Mouse (Mus musculus) gastrocnemius, postnatal 10 days (tissue): ENCODE data around the gene Cdk18. TPM values are rescaled to one million over a fixed set of nuclear protein-coding genes. Genes with fewer than 3 reads are reported as not detected.
A peak's percentile ranks its signal among the peaks of the same experiment; 100 is the strongest.

Experiments used
- DNase-seq: peaks from one replicate; pipeline ENCODE4 v3.0.0; 2021; ENCODE audit warnings: mixed read lengths
- total RNA-seq, 2 experiments: library from RNA; stranded (reverse); gene quantifications; 2 replicates each; pipeline ENCODE4 v1.2.3; 2021

Cdk18 gene
- total RNA-seq, 2 experiments from 2014 or later = 1.2 to 2.3 TPM

GRCm38 (mm10) chr1:132150171-132150570, 10.7 kb upstream of the Cdk18 start:
- no peak for DNase-seq

DNA sequence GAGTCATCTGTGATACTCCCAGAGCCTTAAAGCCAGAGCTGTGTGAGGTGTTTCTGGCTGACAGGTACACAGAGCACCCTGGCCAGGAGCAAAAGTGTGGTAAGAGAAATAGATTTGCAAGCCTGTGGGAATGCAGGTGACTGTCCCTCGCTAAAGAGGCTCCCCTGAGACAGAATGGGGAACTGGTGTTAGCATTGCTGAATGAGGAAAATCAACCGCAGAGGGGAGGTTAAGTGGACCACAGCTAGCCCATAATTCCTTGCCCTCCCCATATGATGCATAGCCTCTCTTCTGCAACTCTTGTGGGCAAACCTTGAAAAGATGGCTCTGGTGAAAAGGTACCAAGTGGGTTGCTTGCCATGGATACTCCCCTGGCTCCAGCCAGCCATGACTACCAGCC, 9.9 kb upstream of the Cdk18 start:
- DNase-seq = no peak

GRCm38 (mm10) chr1:132145973-132146685, 6.6 kb upstream of the Cdk18 start:
- DNase-seq = no peak

- no peak for DNase-seq
These were observed 5.4 kb upstream of the Cdk18 start for GRCm38 (mm10) chr1:132144837-132145236.

DNA sequence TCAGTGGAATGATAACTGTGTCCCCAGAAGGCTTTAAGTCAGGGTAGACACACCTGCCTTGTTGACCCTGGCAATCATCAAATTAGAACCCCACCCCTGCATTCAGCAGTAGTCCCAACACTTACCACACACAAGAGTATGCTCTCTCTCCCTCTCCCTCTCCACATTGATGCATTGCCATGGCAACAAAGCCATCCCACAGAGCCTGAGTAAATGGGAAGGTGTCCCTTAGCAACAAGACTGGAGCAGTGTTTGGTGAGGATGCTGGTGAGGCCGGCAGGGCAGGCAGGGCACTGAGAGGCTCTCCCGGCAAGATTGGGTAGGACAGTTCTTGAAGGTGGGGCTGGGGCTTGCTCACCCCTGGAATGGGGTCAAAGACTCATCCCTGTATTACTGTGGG, 4.7 kb upstream of the Cdk18 start:
- DNase-seq = no peak

DNA sequence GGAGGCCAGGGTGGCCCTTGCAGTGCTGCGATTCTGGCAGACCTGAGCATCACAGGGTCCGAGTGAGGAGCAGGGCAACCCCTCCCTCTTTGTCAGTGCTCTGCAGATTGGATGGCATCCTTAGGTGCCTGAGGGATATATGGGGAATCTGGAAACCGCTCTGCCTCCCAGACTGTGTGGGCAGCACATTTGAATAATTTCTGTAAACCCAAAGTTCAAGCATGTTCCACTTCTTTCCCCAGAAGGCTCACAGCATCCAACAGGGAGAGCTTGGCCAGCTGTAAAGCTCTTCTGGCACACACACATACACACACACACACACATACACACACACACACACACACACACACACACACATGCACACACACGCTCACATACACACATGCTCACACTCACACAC, 4.2 kb upstream of the Cdk18 start:
- DNase-seq = no peak

DNA sequence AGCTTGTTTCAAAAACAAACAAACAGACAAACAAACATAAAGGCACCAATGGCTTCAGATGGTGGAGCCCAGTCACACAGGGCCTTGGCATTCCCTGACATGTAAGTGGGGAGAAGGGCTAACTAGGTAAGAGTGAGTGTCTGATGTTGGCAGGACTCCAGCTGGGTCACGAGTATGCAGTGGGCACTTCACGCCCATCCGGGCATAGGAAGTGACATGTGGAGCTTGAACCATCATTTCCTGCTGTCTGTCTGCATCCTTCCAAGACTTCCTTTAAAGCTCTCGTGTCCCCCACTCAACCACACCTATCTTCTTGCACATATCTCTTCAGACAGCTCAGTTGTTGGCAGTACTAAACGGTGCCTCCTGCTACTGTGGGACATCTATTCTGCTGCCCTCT, 3.6 kb upstream of the Cdk18 start:
- DNase-seq = no peak

DNA sequence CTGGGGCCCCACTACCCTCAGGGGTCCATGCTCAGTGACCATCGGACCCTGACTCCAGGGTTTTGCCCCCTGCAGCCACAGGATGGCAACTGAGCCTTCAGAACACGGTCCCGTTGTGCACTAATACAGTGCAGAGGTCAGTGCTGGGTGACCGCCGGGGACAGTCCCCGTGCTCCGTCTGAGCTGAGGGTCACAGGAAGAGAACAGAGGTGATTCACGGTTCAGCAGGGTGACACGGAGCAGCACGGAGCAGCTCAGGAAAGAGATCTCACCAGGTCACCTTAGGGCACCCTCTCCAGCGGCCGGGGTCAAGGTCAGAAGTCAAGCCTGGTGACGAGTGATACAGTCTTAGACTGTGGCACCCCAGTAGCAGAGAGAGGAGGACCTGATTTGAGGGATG, 2.3 kb upstream of the Cdk18 start:
- no peak for DNase-seq

DNA sequence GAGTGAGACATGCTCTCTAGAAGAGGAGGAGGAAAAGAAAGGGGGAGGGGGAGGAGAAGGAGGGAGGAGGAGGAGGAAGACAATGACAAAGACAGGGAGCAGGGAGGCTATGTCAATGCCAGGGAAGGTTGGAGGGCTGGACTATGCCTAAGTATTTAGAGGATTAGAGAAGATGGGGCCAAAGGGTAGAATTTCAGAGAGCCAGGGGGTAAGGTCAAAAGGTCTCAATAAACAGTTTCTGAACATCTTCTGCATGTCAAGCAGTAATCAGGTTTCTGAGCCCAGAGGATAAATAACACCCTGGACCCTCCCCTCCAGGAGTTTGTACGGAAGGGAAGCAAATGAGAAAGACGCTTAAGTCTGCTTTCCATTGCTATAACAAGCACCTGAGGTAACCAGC, 1.7 kb upstream of the Cdk18 start:
- no peak for DNase-seq

DNA sequence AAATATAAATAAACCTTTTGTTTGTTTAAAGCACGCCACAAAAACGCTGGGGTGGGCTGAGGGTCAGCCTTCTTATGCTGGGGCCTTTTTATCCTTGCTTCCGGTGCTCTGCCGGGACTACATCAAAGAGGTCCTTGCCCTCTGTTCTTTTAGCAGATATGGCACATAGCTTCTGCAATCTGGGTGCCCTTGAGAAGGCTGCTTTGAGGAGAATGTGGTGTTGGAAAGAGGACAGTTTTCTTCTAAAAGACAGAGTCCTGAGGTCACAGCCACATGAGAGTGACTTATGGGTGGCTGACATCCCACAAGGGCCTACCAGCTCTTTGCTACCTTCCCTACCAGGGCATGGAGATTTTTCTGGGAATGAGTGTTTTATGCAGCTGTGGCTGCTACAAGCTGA, 1.1 kb upstream of the Cdk18 start:
- no peak for DNase-seq

DNA sequence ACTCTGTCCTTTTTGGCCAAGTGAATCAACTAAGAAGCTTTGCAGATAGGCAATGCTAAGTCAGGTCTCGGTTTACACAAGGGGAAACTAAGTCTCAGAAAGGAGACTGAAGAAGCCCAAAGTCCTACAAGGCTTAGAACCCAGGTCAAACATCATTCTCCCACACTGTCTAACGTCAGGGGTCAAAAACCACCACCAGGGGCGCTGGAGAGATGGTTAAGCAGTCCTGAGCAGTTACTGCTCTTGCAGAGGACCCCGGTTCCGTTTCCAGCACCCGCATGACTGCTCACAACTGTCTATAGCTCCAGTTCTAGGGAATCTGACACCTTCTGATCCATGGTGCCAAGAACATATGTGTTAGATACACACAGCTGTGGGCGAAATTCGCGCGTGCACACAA, 687 bp upstream of the Cdk18 start:
- DNase-seq = peak; percentile 61

- DNase-seq = no peak
These were observed 688 bp downstream of the Cdk18 start for GRCm38 (mm10) chr1:132138576-132139415.

DNA sequence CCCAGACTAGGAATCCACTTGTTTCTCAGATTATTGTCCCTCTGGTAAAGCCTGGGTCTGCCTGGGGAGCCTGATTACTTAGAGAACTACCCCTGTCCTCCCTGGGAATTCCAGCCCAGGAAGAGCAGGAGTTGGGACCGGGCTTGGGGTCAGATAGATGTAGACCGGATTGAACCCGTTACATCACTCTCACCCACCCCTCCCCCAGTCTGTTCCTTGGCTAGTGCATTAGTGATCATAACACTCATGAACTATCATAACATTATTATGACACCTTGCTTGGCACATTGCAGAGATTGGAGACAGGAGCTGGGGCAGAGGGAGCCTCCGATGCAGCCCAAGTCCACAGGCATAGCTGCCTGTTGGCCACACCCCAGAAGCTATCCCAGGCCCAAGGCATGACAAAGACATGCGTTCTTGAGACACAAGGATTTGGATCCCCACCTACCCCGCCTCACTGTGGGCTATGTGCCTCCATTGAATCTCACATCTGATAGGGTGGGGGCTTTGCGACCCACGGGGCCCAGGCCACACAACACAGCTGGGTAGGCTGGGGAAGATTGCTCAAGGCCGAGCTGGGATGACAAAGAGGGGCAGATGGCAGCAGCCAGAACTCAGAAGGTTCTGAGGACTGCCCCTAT, 1.4 kb downstream of the Cdk18 start:
- no peak for DNase-seq

DNA sequence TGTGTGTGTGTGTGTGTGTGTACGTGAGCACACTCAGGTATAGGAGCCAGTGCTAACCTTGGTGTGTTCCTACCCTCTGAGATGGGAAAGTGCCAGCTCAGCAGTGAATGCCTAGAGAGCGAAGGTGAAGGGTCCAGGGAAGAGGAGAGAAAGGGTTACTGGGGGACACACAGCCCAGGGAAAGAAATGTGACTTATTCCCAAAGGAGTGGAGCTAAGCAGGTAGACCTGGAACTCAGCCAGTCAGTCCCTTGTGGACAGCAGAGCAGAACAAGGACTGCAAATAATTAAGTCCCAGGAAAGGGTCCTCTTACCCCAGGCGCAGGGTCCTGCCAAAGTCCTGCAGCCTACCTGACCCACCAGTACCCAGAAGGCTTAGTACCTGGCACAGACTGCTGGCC, 2.6 kb downstream of the Cdk18 start:
- no peak for DNase-seq

- DNase-seq = no peak
These were observed 3.9 kb downstream of the Cdk18 start for GRCm38 (mm10) chr1:132135631-132136030.

DNA sequence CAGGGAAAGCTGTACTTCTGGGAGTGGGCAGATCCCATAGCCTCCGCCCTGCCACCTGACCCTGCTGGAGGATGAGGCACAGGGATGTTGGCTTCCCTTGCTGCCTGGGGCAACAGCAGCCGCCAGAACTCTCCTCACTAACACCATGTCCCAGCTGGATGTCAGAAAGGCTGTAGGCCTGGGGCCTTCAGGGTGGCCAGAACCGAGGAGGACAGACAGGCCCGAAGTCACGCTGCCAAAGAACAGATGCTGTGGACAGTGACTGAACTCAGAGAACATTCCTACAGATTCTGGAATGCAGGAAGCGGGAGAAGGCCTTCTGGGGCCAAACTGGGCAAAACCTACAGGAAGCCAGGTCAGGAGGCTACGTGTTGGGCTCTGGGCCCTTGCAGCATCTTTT, 11.2 kb downstream of the Cdk18 start:
- no peak for DNase-seq

- no peak for DNase-seq
These were observed 13.6 kb downstream of the Cdk18 start for GRCm38 (mm10) chr1:132125803-132126405.

GRCm38 (mm10) chr1:132125249-132125648, 14.2 kb downstream of the Cdk18 start:
- DNase-seq = no peak

DNA sequence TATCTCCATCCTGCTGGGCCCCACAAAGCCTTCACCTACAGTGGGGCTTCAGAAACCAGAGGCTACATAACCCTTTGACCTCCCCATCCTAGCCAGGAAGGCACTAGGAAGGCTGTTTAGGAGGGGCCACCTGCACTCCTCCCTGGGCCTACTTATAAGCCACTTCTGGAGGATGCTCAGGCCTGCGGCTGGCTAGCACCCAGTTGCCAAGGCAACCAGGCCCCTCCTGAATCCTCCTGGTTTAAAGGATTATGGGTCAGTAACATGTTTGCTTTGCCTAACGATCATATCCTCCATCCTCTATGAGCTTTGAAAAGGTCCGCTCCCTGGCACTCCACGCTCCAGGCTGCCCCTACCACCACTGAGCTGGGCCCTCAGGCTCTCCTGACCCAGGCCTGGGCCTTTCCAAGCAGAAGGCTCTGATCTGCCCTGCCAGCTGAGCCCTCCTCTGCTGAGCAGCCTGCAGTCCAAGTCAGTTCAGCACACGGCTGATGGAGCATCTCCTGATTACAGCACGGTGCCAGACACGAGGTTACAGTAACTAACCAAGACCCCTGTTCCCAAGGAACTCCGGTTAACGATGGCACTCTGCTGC, 16.0 kb downstream of the Cdk18 start:
- DNase-seq = no peak

GRCm38 (mm10) chr1:132121895-132122294, 17.6 kb downstream of the Cdk18 start:
- no peak for DNase-seq

DNA sequence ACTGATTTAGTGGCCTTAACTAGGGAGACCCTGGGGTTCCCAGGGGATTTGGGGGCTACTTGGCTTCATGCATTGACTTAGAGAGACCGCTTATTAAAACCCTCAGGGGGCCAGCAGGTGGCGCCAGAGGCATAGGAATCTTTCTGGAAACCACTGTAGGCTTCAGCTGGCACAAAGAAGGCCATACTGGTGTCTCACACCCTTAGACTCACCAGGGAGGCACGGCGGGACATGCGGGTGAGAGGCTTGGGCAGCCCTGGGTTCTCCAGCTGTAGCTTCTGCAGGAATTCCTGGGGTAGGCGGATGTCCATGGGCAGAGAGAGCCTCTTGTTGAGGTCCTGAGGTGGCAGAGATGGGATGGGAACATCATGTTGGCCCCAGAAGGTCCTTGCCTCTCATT, 18.2 kb downstream of the Cdk18 start:
- peak; percentile 92 for DNase-seq

DNA sequence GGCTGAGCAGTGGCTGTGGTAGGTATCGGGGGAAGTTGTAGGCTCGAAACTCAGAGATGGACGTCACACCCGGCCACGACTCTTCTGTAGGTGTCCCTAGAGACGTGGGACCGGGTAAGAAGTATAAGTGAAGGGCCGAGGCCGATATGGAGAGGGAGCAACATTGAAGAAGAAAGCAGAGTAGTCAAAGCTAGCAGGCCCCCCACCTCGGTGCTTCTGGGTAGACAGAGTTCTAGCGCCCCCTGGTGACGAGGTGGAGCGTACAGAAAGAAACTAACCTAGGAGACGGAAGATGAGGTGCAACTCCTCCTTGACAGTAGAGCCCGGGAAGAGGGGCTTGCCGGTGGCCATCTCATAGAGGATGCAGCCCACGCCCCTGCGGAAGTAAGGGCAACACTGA, 22.9 kb downstream of the Cdk18 start:
- DNase-seq = peak; percentile 82

DNA sequence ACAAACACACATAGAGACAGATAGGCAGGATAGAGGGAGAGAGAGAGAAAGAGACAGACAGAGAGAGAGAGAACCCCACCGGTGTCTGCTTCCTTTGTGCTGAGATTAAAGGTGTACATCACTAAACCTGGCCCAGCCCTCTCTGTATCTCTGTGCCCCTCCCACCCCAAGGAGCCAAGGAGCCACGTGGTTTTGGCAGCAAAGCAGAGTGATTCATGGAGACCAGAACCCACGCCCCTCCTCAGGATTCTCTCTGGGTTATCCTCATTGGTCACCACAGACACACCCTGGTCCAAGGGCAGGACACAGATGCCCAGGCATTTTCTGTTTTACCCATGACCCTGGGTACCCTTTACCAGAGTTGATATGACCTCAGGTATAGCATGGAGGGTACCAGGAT, 26.4 kb downstream of the Cdk18 start:
- no peak for DNase-seq
